Mouse (Mus musculus): ENCODE results near the gene Aifm2. TPM values are rescaled to one million over a fixed set of nuclear protein-coding genes. Genes with fewer than 3 reads are reported as not detected.

Gene Aifm2
- total and polyA plus RNA-seq, 3 experiments, result 11.2 to 17.9 (median 12.4) TPM

GRCm38 (mm10) chr10:61713601-61714000 is 1.5 kb upstream of the Aifm2 start:
- dilution Hi-C loops (cut with MboI; ENCODE audit: extremely low pct_ligation_motif_present, extremely low pct_unique_long_range_greater_than_20kb, low sequenced_read_pairs) (no loop called here), in situ Hi-C loops (cut with MboI; ENCODE audit: low pct_ligation_motif_present, low pct_unique_long_range_greater_than_20kb, low sequenced_read_pairs) (no loop called here)
- no peaks in the 10 kb centered on the region for H3K36me3 ChIP-seq (replicated peaks in 1 of 2; ENCODE audit: control insufficient read depth in 1 of 2, insufficient read depth in 1 of 2, low read length in 1 of 2)
- no peak overlapping the region for H3K9ac ChIP-seq (ENCODE audit: insufficient read depth, low read depth)
- H3K9me3 ChIP-seq (replicated peaks; ENCODE audit: low read length), result no peaks in the 10 kb centered on the region
- peaks cover 16% of the 10 kb centered on the region for H3K27me3 ChIP-seq (replicated peaks)
- TF ChIP-seq ETS1 (conservative IDR thresholded peaks at IDR 0.05; ENCODE audit: low read depth, low read length), result no peak
- no peak for TF ChIP-seq RCOR1 (conservative IDR thresholded peaks at IDR 0.05; ENCODE audit: low read depth, low read length)
- no peak for TF ChIP-seq MAX (IDR thresholded peaks at IDR 0.05; ENCODE audit: low read length)
- TF ChIP-seq JUN (IDR thresholded peaks at IDR 0.05; ENCODE audit: insufficient read depth, low read depth, low read length), result no peak
- TF ChIP-seq SMC3 (IDR thresholded peaks at IDR 0.05; ENCODE audit: low read depth, low read length), result no peak
- H3K27ac ChIP-seq (ENCODE audit: insufficient read depth, low read depth), result no peak overlapping the region
- no peaks in the 10 kb centered on the region for H3K79me2 ChIP-seq (replicated peaks; ENCODE audit: control insufficient read depth, extremely low read depth, insufficient read depth, poor library complexity, severe bottlenecking)
- DNase-seq (ENCODE audit: extremely low read depth), result no peak
- H3K4me1 ChIP-seq (ENCODE audit: control insufficient read depth in 1 of 2, insufficient read depth in 2 of 2), result peaks cover 7 to 10% of the 10 kb centered on the region in 2 experiments
- H3K4me2 ChIP-seq (ENCODE audit: insufficient read depth, low read depth, poor library complexity, severe bottlenecking), result no peak overlapping the region
- no peak overlapping the region for H3K4me3 ChIP-seq (replicated peaks in 1 of 3; ENCODE audit: low read depth in 2 of 3, low read length in 2 of 3, poor library complexity in 1 of 3)

GRCm38 (mm10) chr10:61714146-61714545 is 917 bp upstream of the Aifm2 start:
- Histone ChIP-seq H3K79me2 (replicated peaks; ENCODE audit: control insufficient read depth, extremely low read depth, insufficient read depth, poor library complexity, severe bottlenecking) (no peaks in the 10 kb centered on the region), H3K4me1 (ENCODE audit: control insufficient read depth in 1 of 2, insufficient read depth in 2 of 2) (peaks cover 7 to 10% of the 10 kb centered on the region in 2 experiments), H3K4me3 (replicated peaks in 1 of 3; ENCODE audit: low read depth in 2 of 3, low read length in 2 of 3, poor library complexity in 1 of 3) (no peak overlapping the region), H3K27me3 (replicated peaks) (peaks cover 16% of the 10 kb centered on the region), H3K4me2 (ENCODE audit: insufficient read depth, low read depth, poor library complexity, severe bottlenecking) (no peak overlapping the region), H3K27ac (ENCODE audit: insufficient read depth, low read depth) (no peak overlapping the region), H3K36me3 (replicated peaks in 1 of 2; ENCODE audit: control insufficient read depth in 1 of 2, insufficient read depth in 1 of 2, low read length in 1 of 2) (peaks cover 0 to 1% of the 10 kb centered on the region in 2 experiments), H3K9ac (ENCODE audit: insufficient read depth, low read depth) (no peak overlapping the region), H3K9me3 (replicated peaks; ENCODE audit: low read length) (no peaks in the 10 kb centered on the region)
- TF ChIP-seq E2F4 (IDR thresholded peaks at IDR 0.05; ENCODE audit: insufficient replicate concordance, low read depth, low read length), result no peak
- TF ChIP-seq ZC3H11A (IDR thresholded peaks at IDR 0.05; ENCODE audit: low read depth, low read length), result no peak
- TF ChIP-seq JUND (conservative IDR thresholded peaks at IDR 0.05; ENCODE audit: low read depth, low read length), result no peak
- TF ChIP-seq MXI1 (IDR thresholded peaks at IDR 0.05; ENCODE audit: low read depth, low read length), result no peak
- TF ChIP-seq IRF4 (IDR thresholded peaks at IDR 0.05; ENCODE audit: low read depth, low read length), result no peak
- no peak for TF ChIP-seq SMC3 (IDR thresholded peaks at IDR 0.05; ENCODE audit: low read depth, low read length)
- no peak for TF ChIP-seq USF1 (IDR thresholded peaks at IDR 0.05; ENCODE audit: low read depth, low read length)
- no peak for TF ChIP-seq NELFE (IDR thresholded peaks at IDR 0.05; ENCODE audit: low read depth, low read length)
- TF ChIP-seq ZMIZ1 (IDR thresholded peaks at IDR 0.05; ENCODE audit: low read depth, low read length), result no peak
- no peak for TF ChIP-seq TCF12 (IDR thresholded peaks at IDR 0.05; ENCODE audit: low read depth, low read length)
- no peak for TF ChIP-seq CHD2 (IDR thresholded peaks at IDR 0.05; ENCODE audit: low read length)
- TF ChIP-seq ZKSCAN1 (IDR thresholded peaks at IDR 0.05; ENCODE audit: borderline replicate concordance, low read depth, low read length), result no peak
- no peak for TF ChIP-seq CTCF (conservative IDR thresholded peaks at IDR 0.05 in 1 of 2, IDR thresholded peaks at IDR 0.05 in 1 of 2; ENCODE audit: low read depth in 2 of 2, low read length in 2 of 2)
- TF ChIP-seq SIN3A (IDR thresholded peaks at IDR 0.05; ENCODE audit: low read length), result no peak
- TF ChIP-seq POLR2AphosphoS2 (IDR thresholded peaks at IDR 0.05; ENCODE audit: low read depth, low read length), result no peak
- dilution Hi-C loops (cut with MboI; ENCODE audit: extremely low pct_ligation_motif_present, extremely low pct_unique_long_range_greater_than_20kb, low sequenced_read_pairs) (no loop called here), in situ Hi-C loops (cut with MboI; ENCODE audit: low pct_ligation_motif_present, low pct_unique_long_range_greater_than_20kb, low sequenced_read_pairs) (no loop called here)
- no peak for DNase-seq (ENCODE audit: extremely low read depth)

Data from CH12.LX (cell line).